Mouse (Mus musculus) small intestine, adult 2 months (tissue): ENCODE data around the gene Slit2.

Experiments used
- CTCF ChIP-seq: fragments of 200-500 bp; IDR thresholded peaks from 2 replicates; pipeline ENCODE4 v1.5.1; 2012; ENCODE audit warnings: low read depth, mild to moderate bottlenecking, control low read depth, inconsistent platforms, low read length, moderate library complexity, mixed read lengths; ENCODE audit not compliant: insufficient replicate concordance, insufficient read length; ENCODE audit errors: extremely low read depth
- POLR2A ChIP-seq: fragments of 200-500 bp; IDR thresholded peaks from 2 replicates; pipeline ENCODE4 v1.6.1; 2012; ENCODE audit warnings: low read depth, mild to moderate bottlenecking, control low read depth, inconsistent platforms, low read length, moderate library complexity

- TF ChIP-seq CTCF, result no peak
- no peak for TF ChIP-seq POLR2A
Observed at GRCm38 (mm10) chr5:47980459-47980858, 2.5 kb upstream of the Slit2 start.
